Mouse (Mus musculus): ENCODE measurements around the gene Nostrin. TPM values are rescaled to one million over a fixed set of nuclear protein-coding genes. Genes with fewer than 3 reads are reported as not detected.
A peak's percentile ranks its signal among the peaks of the same experiment; 100 is the strongest.

Nostrin gene
- total and polyA plus RNA-seq, 3 experiments = 0.24 to 2.5 (median 0.29) TPM

- in situ Hi-C loops (cut with MboI; ENCODE audit: low pct_ligation_motif_present, low pct_unique_long_range_greater_than_20kb, low sequenced_read_pairs) (no loop called here), dilution Hi-C loops (cut with MboI; ENCODE audit: extremely low pct_ligation_motif_present, extremely low pct_unique_long_range_greater_than_20kb, low sequenced_read_pairs) (no loop called here)
- no peak for TF ChIP-seq NRF1 (IDR thresholded peaks at IDR 0.05; ENCODE audit: low read depth, low read length)
- TF ChIP-seq RAD21 (IDR thresholded peaks at IDR 0.05; ENCODE audit: low read depth, low read length) = no peak
- TF ChIP-seq CTCF (conservative IDR thresholded peaks at IDR 0.05 in 1 of 2, IDR thresholded peaks at IDR 0.05 in 1 of 2; ENCODE audit: low read depth in 2 of 2, low read length in 2 of 2) = 0 out of 4 replicates have a peak, but pooled peaks of 1 of the 2 experiments have one; percentile 3
- Histone ChIP-seq H3K27me3 (replicated peaks) (no peaks in the 10 kb centered on the region), H3K4me3 (replicated peaks in 1 of 3; ENCODE audit: low read depth in 2 of 3, low read length in 2 of 3, poor library complexity in 1 of 3) (no peak overlapping the region), H3K79me2 (replicated peaks; ENCODE audit: control insufficient read depth, extremely low read depth, insufficient read depth, poor library complexity, severe bottlenecking) (no peaks in the 10 kb centered on the region), H3K4me2 (ENCODE audit: insufficient read depth, low read depth, poor library complexity, severe bottlenecking) (no peak overlapping the region), H3K36me3 (replicated peaks in 1 of 2; ENCODE audit: control insufficient read depth in 1 of 2, insufficient read depth in 1 of 2, low read length in 1 of 2) (no peaks in the 10 kb centered on the region), H3K27ac (ENCODE audit: insufficient read depth, low read depth) (no peak overlapping the region), H3K9me3 (replicated peaks; ENCODE audit: low read length) (no peaks in the 10 kb centered on the region), H3K4me1 (ENCODE audit: control insufficient read depth in 1 of 2, insufficient read depth in 2 of 2) (no peaks in the 10 kb centered on the region), H3K9ac (ENCODE audit: insufficient read depth, low read depth) (no peak overlapping the region)
- DNase-seq (ENCODE audit: extremely low read depth) = no peak
Observed at GRCm38 (mm10) chr2:69121681-69122080, 13.9 kb upstream of the Nostrin start.

GRCm38 (mm10) chr2:69125425-69125824 lies 10.2 kb upstream of the Nostrin start:
- in situ Hi-C loops (cut with MboI; ENCODE audit: low pct_ligation_motif_present, low pct_unique_long_range_greater_than_20kb, low sequenced_read_pairs) (no loop called here), dilution Hi-C loops (cut with MboI; ENCODE audit: extremely low pct_ligation_motif_present, extremely low pct_unique_long_range_greater_than_20kb, low sequenced_read_pairs) (no loop called here)
- Histone ChIP-seq H3K4me1 (ENCODE audit: control insufficient read depth in 1 of 2, insufficient read depth in 2 of 2) (peaks cover 3 to 13% of the 10 kb centered on the region in 2 experiments; a peak in 3 of 4 replicates), H3K27me3 (replicated peaks) (no peaks in the 10 kb centered on the region), H3K9me3 (replicated peaks; ENCODE audit: low read length) (no peaks in the 10 kb centered on the region), H3K4me3 (replicated peaks in 1 of 3; ENCODE audit: low read depth in 2 of 3, low read length in 2 of 3, poor library complexity in 1 of 3) (no peak overlapping the region), H3K79me2 (replicated peaks; ENCODE audit: control insufficient read depth, extremely low read depth, insufficient read depth, poor library complexity, severe bottlenecking) (no peaks in the 10 kb centered on the region), H3K9ac (ENCODE audit: insufficient read depth, low read depth) (no peak overlapping the region), H3K27ac (ENCODE audit: insufficient read depth, low read depth) (no peak overlapping the region), H3K36me3 (replicated peaks in 1 of 2; ENCODE audit: control insufficient read depth in 1 of 2, insufficient read depth in 1 of 2, low read length in 1 of 2) (no peaks in the 10 kb centered on the region), H3K4me2 (ENCODE audit: insufficient read depth, low read depth, poor library complexity, severe bottlenecking) (no peak overlapping the region)
- no peak for DNase-seq (ENCODE audit: extremely low read depth)
- TF ChIP-seq JUN (IDR thresholded peaks at IDR 0.05; ENCODE audit: insufficient read depth, low read depth, low read length) = no peak

GRCm38 (mm10) chr2:69128321-69128720 lies 7.3 kb upstream of the Nostrin start:
- in situ Hi-C loops (cut with MboI; ENCODE audit: low pct_ligation_motif_present, low pct_unique_long_range_greater_than_20kb, low sequenced_read_pairs) = no loop called here

More at GRCm38 (mm10) chr2:69128321-69128720, 7.3 kb upstream of the Nostrin start:
- Histone ChIP-seq H3K9me3 (replicated peaks; ENCODE audit: low read length) (no peaks in the 10 kb centered on the region), H3K4me2 (ENCODE audit: insufficient read depth, low read depth, poor library complexity, severe bottlenecking) (no peak overlapping the region), H3K4me3 (replicated peaks in 1 of 3; ENCODE audit: low read depth in 2 of 3, low read length in 2 of 3, poor library complexity in 1 of 3) (no peak overlapping the region), H3K79me2 (replicated peaks; ENCODE audit: control insufficient read depth, extremely low read depth, insufficient read depth, poor library complexity, severe bottlenecking) (no peaks in the 10 kb centered on the region), H3K36me3 (replicated peaks in 1 of 2; ENCODE audit: control insufficient read depth in 1 of 2, insufficient read depth in 1 of 2, low read length in 1 of 2) (no peaks in the 10 kb centered on the region), H3K27ac (ENCODE audit: insufficient read depth, low read depth) (no peak overlapping the region), H3K9ac (ENCODE audit: insufficient read depth, low read depth) (no peak overlapping the region), H3K4me1 (ENCODE audit: control insufficient read depth in 1 of 2, insufficient read depth in 2 of 2) (peaks cover 3 to 40% of the 10 kb centered on the region in 2 experiments; a peak in 3 of 4 replicates), H3K27me3 (replicated peaks) (no peaks in the 10 kb centered on the region)
- dilution Hi-C loops (cut with MboI; ENCODE audit: extremely low pct_ligation_motif_present, extremely low pct_unique_long_range_greater_than_20kb, low sequenced_read_pairs) = no loop called here
- DNase-seq (ENCODE audit: extremely low read depth) = no peak
- TF ChIP-seq SIN3A (IDR thresholded peaks at IDR 0.05; ENCODE audit: low read length) = no peak
- TF ChIP-seq ZC3H11A (IDR thresholded peaks at IDR 0.05; ENCODE audit: low read depth, low read length) = no peak
- TF ChIP-seq JUND (conservative IDR thresholded peaks at IDR 0.05; ENCODE audit: low read depth, low read length) = no peak
- no peak for TF ChIP-seq IRF4 (IDR thresholded peaks at IDR 0.05; ENCODE audit: low read depth, low read length)
- no peak for TF ChIP-seq ELF1 (IDR thresholded peaks at IDR 0.05; ENCODE audit: low read depth, low read length)
- TF ChIP-seq NELFE (IDR thresholded peaks at IDR 0.05; ENCODE audit: low read depth, low read length) = no peak
- TF ChIP-seq ZNF384 (IDR thresholded peaks at IDR 0.05; ENCODE audit: low read depth, low read length) = no peak
- TF ChIP-seq ZMIZ1 (IDR thresholded peaks at IDR 0.05; ENCODE audit: low read depth, low read length) = no peak

Measured in CH12.LX (cell line).